Mouse (Mus musculus) embryo, embryonic 10.5 days (tissue): ENCODE measurements at regions not wholly inside any gene's neighbourhood (a gene's known extent, or its start where the extent isn't known, plus 50 kb on each side); places are given as distances from the start of the nearest gene placed in this dataset.
"Not testable (repeated sequence)": the region's sequence is repeated elsewhere in the genome, so short reads cannot be mapped to it uniquely, and the experiment has no call there.

Source experiments
- DNase-seq: peaks from one replicate; pipeline ENCODE4 v3.0.0-alpha.2; 2015; ENCODE audit warnings: low spot score

DNA sequence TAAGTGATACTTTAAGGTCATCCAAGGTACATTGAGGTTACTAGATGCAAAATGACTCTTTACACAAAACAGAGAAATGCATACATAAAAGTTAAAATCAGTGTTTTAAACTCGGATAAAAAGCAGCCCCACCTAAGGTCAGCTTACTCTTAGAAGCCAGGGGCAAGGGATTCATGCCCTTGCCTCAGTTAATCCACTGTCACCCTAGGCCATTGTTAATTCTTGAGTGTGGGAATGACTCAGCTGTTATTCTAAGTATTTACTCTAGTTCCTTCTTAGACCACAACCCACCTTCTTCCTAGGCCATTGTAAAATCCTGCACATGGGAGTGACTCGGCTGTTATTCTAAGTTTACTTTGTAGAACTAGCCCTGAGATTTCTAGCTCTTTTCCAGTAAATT lies 64.1 kb upstream of the Ces1h start:
- not testable (repeated sequence) for DNase-seq

DNA sequence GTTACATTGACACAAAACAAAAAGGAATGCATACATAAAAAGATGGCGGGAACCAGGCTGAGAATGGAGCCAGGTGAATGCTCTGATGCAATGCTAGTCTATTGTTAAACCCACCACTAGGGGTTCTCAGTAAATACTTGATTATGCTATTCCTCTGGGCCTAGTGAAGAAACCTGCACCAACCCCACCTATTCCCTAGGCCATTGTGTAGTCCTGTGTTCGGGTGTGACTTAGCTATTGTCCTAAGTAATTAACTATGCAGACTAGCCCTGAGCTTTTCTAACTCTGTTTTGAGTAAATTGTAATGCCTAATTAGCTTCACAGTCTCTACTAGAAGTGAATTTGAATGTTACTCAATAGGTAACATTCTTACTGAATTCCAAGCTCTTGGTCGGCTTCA lies 62.4 kb upstream of the Ces1h start:
- no peak for DNase-seq

DNA sequence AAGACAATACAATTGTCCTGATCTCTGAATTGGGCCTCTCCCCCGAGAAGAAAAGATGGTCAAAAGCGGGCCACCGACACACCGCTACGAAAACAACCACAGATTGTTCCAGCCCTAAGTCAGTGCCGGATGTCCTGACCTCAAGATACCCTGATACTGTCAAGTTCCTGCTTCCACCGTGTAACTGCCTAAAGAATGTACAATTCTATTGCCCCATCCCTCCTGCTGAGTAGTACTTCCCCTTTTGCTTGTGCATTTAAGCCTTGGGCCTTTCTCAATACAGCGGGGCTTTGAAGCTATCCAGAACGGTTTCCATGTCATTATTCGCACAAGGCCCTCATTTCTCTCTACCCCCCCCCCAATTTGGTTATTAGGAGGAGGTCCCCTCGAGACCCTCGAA lies 57.1 kb upstream of the Ces1h start:
- DNase-seq: not testable (repeated sequence)

DNA sequence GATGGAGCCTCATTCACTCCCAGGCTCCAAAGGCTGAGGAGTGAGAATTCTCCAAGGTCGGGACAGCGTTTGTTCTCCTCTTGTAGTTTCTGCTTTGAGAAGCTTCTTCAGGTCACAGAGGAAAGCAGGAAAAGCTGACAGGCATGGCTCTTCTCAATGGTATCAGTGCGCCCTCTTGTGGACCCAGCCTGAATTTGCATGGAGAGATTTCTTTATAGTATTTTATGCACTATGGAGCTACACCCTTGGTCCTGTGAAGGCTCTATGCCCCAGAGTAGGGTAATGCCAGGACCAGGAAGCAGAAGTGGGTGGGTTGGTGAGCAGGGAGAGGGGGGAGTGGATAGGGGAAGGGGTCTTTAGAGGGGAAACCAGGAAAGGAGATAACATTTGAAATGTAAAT lies 51.1 kb upstream of the Ces1h start:
- DNase-seq: peak; percentile 91
